Mouse (Mus musculus) common myeloid progenitor, adult 5-6 weeks (primary cell): ENCODE results near the gene Sidt1. TPM values are rescaled to one million over a fixed set of nuclear protein-coding genes. Genes with fewer than 3 reads are reported as not detected.
"Not testable (repeated sequence)": the region's sequence is repeated elsewhere in the genome, so short reads cannot be mapped to it uniquely, and the experiment has no call there.

ENCODE experiments used
- ATAC-seq: replicated peaks from 2 replicates; pipeline ENCODE4 v1.8.0; 2016; ENCODE audit warnings: low read depth, mild to moderate bottlenecking, moderate TSS enrichment, inconsistent platforms; ENCODE audit not compliant: poor library complexity, severe bottlenecking
- total RNA-seq: library from RNA; stranded (forward); fragments of 200-1000, 187-1606 nt; gene quantifications from 2 replicates; pipeline ENCODE4 v1.2.3, GENCODE M21; 2017

Gene Sidt1
- total RNA-seq, 1 experiment from 2014 or later, result not detected

- ATAC-seq, result no peak
Measured at GRCm38 (mm10) chr16:44305606-44306005, 27.4 kb downstream of the Sidt1 start.

GRCm38 (mm10) chr16:44303822-44304221 lies 29.2 kb downstream of the Sidt1 start:
- ATAC-seq, result no peak

GRCm38 (mm10) chr16:44302126-44302892 lies 30.7 kb downstream of the Sidt1 start:
- ATAC-seq, result peak; percentile 39; the same call in 1 of the 2 replicates

GRCm38 (mm10) chr16:44299438-44300093 lies 33.4 kb downstream of the Sidt1 start:
- ATAC-seq, result no peak

- ATAC-seq, result no peak
Measured at GRCm38 (mm10) chr16:44293960-44294359, 39.0 kb downstream of the Sidt1 start.

- ATAC-seq, result not testable (repeated sequence)
Measured at GRCm38 (mm10) chr16:44292681-44293080, 40.3 kb downstream of the Sidt1 start.

- ATAC-seq, result 0 out of 2 replicates have a peak, but pooled peaks have one; percentile 52
Measured at GRCm38 (mm10) chr16:44289004-44289648, 43.9 kb downstream of the Sidt1 start.

GRCm38 (mm10) chr16:44287356-44287950 lies 45.5 kb downstream of the Sidt1 start:
- ATAC-seq, result no peak

- ATAC-seq, result no peak
Measured at GRCm38 (mm10) chr16:44282614-44283325, 50.2 kb downstream of the Sidt1 start.

GRCm38 (mm10) chr16:44282036-44282435 lies 51.0 kb downstream of the Sidt1 start:
- ATAC-seq, result peak; percentile 39; the same call in 1 of the 2 replicates

GRCm38 (mm10) chr16:44280806-44281205 lies 52.2 kb downstream of the Sidt1 start:
- no peak for ATAC-seq

GRCm38 (mm10) chr16:44277212-44277611 lies 55.8 kb downstream of the Sidt1 start:
- ATAC-seq, result no peak

GRCm38 (mm10) chr16:44271371-44272038 lies 61.5 kb downstream of the Sidt1 start:
- ATAC-seq, result no peak

- ATAC-seq, result no peak
Measured at GRCm38 (mm10) chr16:44270606-44271005, 62.4 kb downstream of the Sidt1 start.

GRCm38 (mm10) chr16:44269578-44269977 lies 63.4 kb downstream of the Sidt1 start:
- ATAC-seq, result no peak

- ATAC-seq, result no peak
Measured at GRCm38 (mm10) chr16:44268541-44269215, 64.3 kb downstream of the Sidt1 start.

GRCm38 (mm10) chr16:44265562-44265961 lies 67.4 kb downstream of the Sidt1 start:
- ATAC-seq, result no peak

GRCm38 (mm10) chr16:44264916-44265315 lies 68.1 kb downstream of the Sidt1 start:
- no peak for ATAC-seq

- no peak for ATAC-seq
Measured at GRCm38 (mm10) chr16:44257476-44257875, 75.5 kb downstream of the Sidt1 start.
